ENCODE assay signal across 10 mouse cellular contexts in genomic region chr16:20476857-20477256, GRCm38 (mm10). TPM values are rescaled to one million over a fixed set of nuclear protein-coding genes. Genes with fewer than 3 reads are reported as not detected.
A peak's percentile ranks its signal among the peaks of the same experiment; 100 is the strongest.
DNase-seq lines count a peak whose midpoint lies in the region; ATAC-seq lines count a peak whose summit lies in the region.
"Had no signal": no experiment of that assay in that cellular context is flagged by ENCODE, and none has a peak within 500 bp of the region (broad histone marks: within the 10 kb centered on the region; RNA-seq: fewer than 3 reads in every experiment).

No protein-coding gene starts in this region.

- no peaks in the 10 kb centered on the region; the same call in 1 of the 2 replicates for H3K4me1 ChIP-seq in liver, embryonic 12.5 days
- no peaks in the 10 kb centered on the region for H3K4me1 ChIP-seq in kidney, embryonic 14.5 days (ENCODE audit: control insufficient read depth, insufficient read depth, low read length)
- H3K4me1 ChIP-seq in stomach, embryonic 14.5 days (ENCODE audit: control insufficient read depth, insufficient read depth, low read length) = peaks cover 5% of the 10 kb centered on the region; the same call in 1 of the 2 replicates
- H3K4me1 ChIP-seq: midbrain, embryonic 13.5 days had no signal

- H3K4me3 ChIP-seq in liver, embryonic 12.5 days = no peak overlapping the region
- no peak overlapping the region for H3K4me3 ChIP-seq in kidney, embryonic 14.5 days (ENCODE audit: low read length)
- H3K4me3 ChIP-seq in stomach, embryonic 14.5 days (ENCODE audit: low read depth, low read length) = no peak overlapping the region
- H3K4me3 ChIP-seq: midbrain, embryonic 13.5 days had no signal

- H3K27ac ChIP-seq in liver, embryonic 12.5 days = peak overlapping the region; percentile 23; the same call in 1 of the 2 replicates
- H3K27ac ChIP-seq in kidney, embryonic 14.5 days (ENCODE audit: low read depth, low read length) = peak overlapping the region; percentile 17; the same call in 1 of the 2 replicates
- peak overlapping the region; percentile 77 for H3K27ac ChIP-seq in stomach, embryonic 14.5 days (ENCODE audit: low read length)
- H3K27ac ChIP-seq: midbrain, embryonic 13.5 days had no signal

- no peak for ATAC-seq in liver, embryonic 12.5 days
- ATAC-seq in kidney, embryonic 14.5 days (ENCODE audit: low FRiP score, low TSS enrichment) = no peak
- peak; percentile 83 for ATAC-seq in stomach, embryonic 14.5 days (ENCODE audit: insufficient number of reproducible peaks, insufficient read depth, low FRiP score, low read depth)
- ATAC-seq: midbrain, embryonic 13.5 days had no signal

- no peaks in the 10 kb centered on the region for H3K36me3 ChIP-seq in liver, embryonic 12.5 days
- no peaks in the 10 kb centered on the region for H3K36me3 ChIP-seq in kidney, embryonic 14.5 days (ENCODE audit: control insufficient read depth, insufficient read depth, low read length)
- H3K36me3 ChIP-seq in stomach, embryonic 14.5 days (ENCODE audit: control insufficient read depth, insufficient read depth, low read length) = no peaks in the 10 kb centered on the region
- H3K36me3 ChIP-seq: midbrain, embryonic 13.5 days had no signal

- no peaks in the 10 kb centered on the region for H3K9me3 ChIP-seq in liver, embryonic 12.5 days (replicated peaks)
- no peaks in the 10 kb centered on the region for H3K9me3 ChIP-seq in kidney, embryonic 14.5 days (ENCODE audit: control insufficient read depth, low read length)
- no peaks in the 10 kb centered on the region for H3K9me3 ChIP-seq in stomach, embryonic 14.5 days (ENCODE audit: control insufficient read depth, low read depth, low read length)
- H3K9me3 ChIP-seq: midbrain, embryonic 13.5 days had no signal

- WGBS in liver, embryonic 12.5 days (ENCODE audit: insufficient replicate concordance) = 51% methylated on average over 1 of the region's 1 CpGs
- WGBS in kidney, embryonic 14.5 days = 52% methylated on average over 1 of the region's 1 CpGs
- WGBS in stomach, embryonic 14.5 days = 9% methylated on average over 1 of the region's 1 CpGs

- H3K27me3 ChIP-seq in liver, embryonic 12.5 days (replicated peaks) = no peaks in the 10 kb centered on the region
- no peaks in the 10 kb centered on the region for H3K27me3 ChIP-seq in kidney, embryonic 14.5 days (ENCODE audit: control insufficient read depth, insufficient read depth, low read length)
- no peaks in the 10 kb centered on the region for H3K27me3 ChIP-seq in stomach, embryonic 14.5 days (ENCODE audit: control insufficient read depth, insufficient read depth, low read length)
- H3K27me3 ChIP-seq: midbrain, embryonic 13.5 days had no signal

- H3K4me2 ChIP-seq in liver, embryonic 12.5 days = no peak overlapping the region
- H3K4me2 ChIP-seq in kidney, embryonic 14.5 days (replicated peaks; ENCODE audit: low read depth, low read length) = no peak overlapping the region
- H3K4me2 ChIP-seq in stomach, embryonic 14.5 days (replicated peaks; ENCODE audit: low read depth, low read length) = no peak overlapping the region
- H3K4me2 ChIP-seq: midbrain, embryonic 13.5 days had no signal

- H3K9ac ChIP-seq in liver, embryonic 12.5 days = no peak overlapping the region
- H3K9ac ChIP-seq in kidney, embryonic 14.5 days (ENCODE audit: low read depth, low read length) = no peak overlapping the region
- H3K9ac ChIP-seq in stomach, embryonic 14.5 days (replicated peaks; ENCODE audit: low read depth, low read length) = no peak overlapping the region
- H3K9ac ChIP-seq: midbrain, embryonic 13.5 days had no signal

- DNase-seq in liver = no peak
- DNase-seq in heart, adult 18-20 months = peak; percentile 58 to 60
- DNase-seq in right cerebral cortex, postnatal 25 days = no peak
- DNase-seq in embryo, embryonic 10 days (ENCODE audit: low spot score) = no peak
- DNase-seq in spleen, postnatal 10 days (ENCODE audit: low spot score in 2 of 2) = no peak
- DNase-seq: cerebellum, postnatal 14 days had no signal

RNA-seq across cellular contexts. Expression of gene Eif2b5, which starts 21.8 kb away (rescaled TPM):
- polyA plus RNA-seq in liver, embryonic 12.5 days (2016; fragmentation: Nextera tagmentation; extraction: Ambion mirVana) = 90.0 and 99.7 TPM in 2 replicates
- 10 to 100 TPM; 55.1 to 60.2 TPM for total RNA-seq in heart, adult 18-20 months (2021)
- polyA plus RNA-seq in kidney, embryonic 14.5 days (2014; fragmentation: Nextera tagmentation; extraction: Ambion mirVana) = 68.6 and 115 TPM in 2 replicates
- 83.8 and 87.3 TPM in 2 replicates for polyA plus RNA-seq in stomach, embryonic 14.5 days (2014; fragmentation: Nextera tagmentation; extraction: Ambion mirVana)

RNA-seq across cellular contexts. Expression of gene Dvl3, which starts 39.9 kb away (rescaled TPM):
- polyA plus RNA-seq in liver, embryonic 12.5 days (2016; fragmentation: Nextera tagmentation; extraction: Ambion mirVana) = 8.0 and 8.8 TPM in 2 replicates
- total RNA-seq in heart, adult 18-20 months (2021) = 10 to 100 TPM; 47.2 to 48.0 TPM
- polyA plus RNA-seq in kidney, embryonic 14.5 days (2014; fragmentation: Nextera tagmentation; extraction: Ambion mirVana) = 29.1 and 30.5 TPM in 2 replicates
- polyA plus RNA-seq in stomach, embryonic 14.5 days (2014; fragmentation: Nextera tagmentation; extraction: Ambion mirVana) = 29.2 and 31.7 TPM in 2 replicates

RNA-seq across cellular contexts. Expression of gene Abcc5, which starts 50.7 kb away (rescaled TPM):
- 28.6 and 30.3 TPM in 2 replicates for polyA plus RNA-seq in liver, embryonic 12.5 days (2016; fragmentation: Nextera tagmentation; extraction: Ambion mirVana)
- 10 to 100 TPM; 20.7 to 24.0 TPM for total RNA-seq in heart, adult 18-20 months (2021)
- 37.3 and 64.0 TPM in 2 replicates for polyA plus RNA-seq in kidney, embryonic 14.5 days (2014; fragmentation: Nextera tagmentation; extraction: Ambion mirVana)
- 73.9 and 81.7 TPM in 2 replicates for polyA plus RNA-seq in stomach, embryonic 14.5 days (2014; fragmentation: Nextera tagmentation; extraction: Ambion mirVana)

RNA-seq across cellular contexts. Expression of gene Ap2m1, which starts 58.4 kb away (rescaled TPM):
- polyA plus RNA-seq in liver, embryonic 12.5 days (2016; fragmentation: Nextera tagmentation; extraction: Ambion mirVana) = 463 and 468 TPM in 2 replicates
- total RNA-seq in heart, adult 18-20 months (2021) = 100 to 1,000 TPM; 184 to 195 TPM
- polyA plus RNA-seq in kidney, embryonic 14.5 days (2014; fragmentation: Nextera tagmentation; extraction: Ambion mirVana) = 607 TPM in 2 replicates
- polyA plus RNA-seq in stomach, embryonic 14.5 days (2014; fragmentation: Nextera tagmentation; extraction: Ambion mirVana) = 586 and 625 TPM in 2 replicates

Comparison
In these comparisons a context has a peak if more than half of its experiments do, and no peak if none do; other contexts are left out.
1. H3K27ac ChIP-seq: peak in every context shown above with its lines; median percentile 77 in stomach, embryonic 14.5 days; 23 in liver, embryonic 12.5 days; 17 in kidney, embryonic 14.5 days.
2. DNase-seq: peak in heart, adult 18-20 months (2 of 2); none in liver (single experiment), right cerebral cortex, postnatal 25 days (single experiment), embryo, embryonic 10 days (single experiment) and spleen, postnatal 10 days (0 of 2).